Mouse (Mus musculus): ENCODE data around the gene Cdh12. TPM values are rescaled to one million over a fixed set of nuclear protein-coding genes. Genes with fewer than 3 reads are reported as not detected.
"Not testable (repeated sequence)": the region's sequence is repeated elsewhere in the genome, so short reads cannot be mapped to it uniquely, and the experiment has no call there.

The Cdh12 gene
- polyA plus RNA-seq, 1 experiment from 2014 or later = 0.05 TPM

- no peaks in the 10 kb centered on the region for H3K27me3 ChIP-seq (replicated peaks)
- 69% methylated on average over 3 of the region's 3 CpGs for WGBS
- H3K9ac ChIP-seq = no peak overlapping the region
- no peak overlapping the region for H3K27ac ChIP-seq (replicated peaks)
- no peak overlapping the region for H3K4me3 ChIP-seq
- no peak overlapping the region for H3K4me2 ChIP-seq
- H3K4me1 ChIP-seq = no peaks in the 10 kb centered on the region
- no peaks in the 10 kb centered on the region for H3K9me3 ChIP-seq
- no peak for ATAC-seq (ENCODE audit: extremely low read depth, insufficient number of reproducible peaks, low FRiP score, low TSS enrichment)
- no peaks in the 10 kb centered on the region for H3K36me3 ChIP-seq
These were observed 926.8 kb downstream of the Cdh12 start for GRCm38 (mm10) chr15:21375871-21376270.

- not testable (repeated sequence) for H3K4me1 ChIP-seq; H3K27ac ChIP-seq (replicated peaks); H3K9me3 ChIP-seq; H3K4me2 ChIP-seq; H3K27me3 ChIP-seq (replicated peaks); ATAC-seq (ENCODE audit: extremely low read depth, insufficient number of reproducible peaks, low FRiP score, low TSS enrichment); H3K4me3 ChIP-seq; H3K9ac ChIP-seq; H3K36me3 ChIP-seq
- 85% methylated on average over 14 of the region's 14 CpGs for WGBS
These were observed 942.4 kb downstream of the Cdh12 start for GRCm38 (mm10) chr15:21391442-21391841.

- no peaks in the 10 kb centered on the region for H3K9me3 ChIP-seq
- WGBS = 72% methylated on average over 3 of the region's 3 CpGs
These were observed 944.0 kb downstream of the Cdh12 start for GRCm38 (mm10) chr15:21393080-21393479.

GRCm38 (mm10) chr15:21405196-21405595 is 956.1 kb downstream of the Cdh12 start:
- H3K9ac ChIP-seq = no peak overlapping the region
- H3K4me3 ChIP-seq = no peak overlapping the region
- H3K36me3 ChIP-seq = no peaks in the 10 kb centered on the region
- no peaks in the 10 kb centered on the region for H3K27me3 ChIP-seq (replicated peaks)
- WGBS = 69% methylated on average over 6 of the region's 6 CpGs
- H3K4me1 ChIP-seq = no peaks in the 10 kb centered on the region
- H3K4me2 ChIP-seq = no peak overlapping the region
- no peak overlapping the region for H3K27ac ChIP-seq (replicated peaks)
- no peak for ATAC-seq (ENCODE audit: extremely low read depth, insufficient number of reproducible peaks, low FRiP score, low TSS enrichment)
- H3K9me3 ChIP-seq = no peaks in the 10 kb centered on the region

More at GRCm38 (mm10) chr15:21393080-21393479, 944.0 kb downstream of the Cdh12 start:
- H3K27ac ChIP-seq (replicated peaks) = no peak overlapping the region
- ATAC-seq (ENCODE audit: extremely low read depth, insufficient number of reproducible peaks, low FRiP score, low TSS enrichment) = no peak
- H3K4me1 ChIP-seq = no peaks in the 10 kb centered on the region
- no peak overlapping the region for H3K4me2 ChIP-seq
- no peak overlapping the region for H3K4me3 ChIP-seq
- no peaks in the 10 kb centered on the region for H3K27me3 ChIP-seq (replicated peaks)
- H3K36me3 ChIP-seq = no peaks in the 10 kb centered on the region
- H3K9ac ChIP-seq = no peak overlapping the region

- H3K9me3 ChIP-seq = no peaks in the 10 kb centered on the region
- H3K4me1 ChIP-seq = no peaks in the 10 kb centered on the region
- H3K9ac ChIP-seq = no peak overlapping the region
- no peak overlapping the region for H3K4me2 ChIP-seq
- 55% methylated on average over 2 of the region's 2 CpGs for WGBS
- H3K36me3 ChIP-seq = no peaks in the 10 kb centered on the region
- no peak overlapping the region for H3K4me3 ChIP-seq
- H3K27ac ChIP-seq (replicated peaks) = no peak overlapping the region
- no peaks in the 10 kb centered on the region for H3K27me3 ChIP-seq (replicated peaks)
- ATAC-seq (ENCODE audit: extremely low read depth, insufficient number of reproducible peaks, low FRiP score, low TSS enrichment) = no peak
These were observed 958.4 kb downstream of the Cdh12 start for GRCm38 (mm10) chr15:21407324-21408044.

GRCm38 (mm10) chr15:21437347-21437746 is 988.3 kb downstream of the Cdh12 start:
- ATAC-seq (ENCODE audit: extremely low read depth, insufficient number of reproducible peaks, low FRiP score, low TSS enrichment) = no peak
- H3K27me3 ChIP-seq (replicated peaks) = no peaks in the 10 kb centered on the region
- no peaks in the 10 kb centered on the region for H3K4me1 ChIP-seq
- no peak overlapping the region for H3K9ac ChIP-seq
- no peaks in the 10 kb centered on the region for H3K36me3 ChIP-seq
- H3K9me3 ChIP-seq = no peaks in the 10 kb centered on the region
- no peak overlapping the region for H3K27ac ChIP-seq (replicated peaks)
- no peak overlapping the region for H3K4me2 ChIP-seq
- 75% methylated on average over 4 of the region's 4 CpGs for WGBS
- no peak overlapping the region for H3K4me3 ChIP-seq

GRCm38 (mm10) chr15:21437924-21438323 is 988.9 kb downstream of the Cdh12 start:
- Histone ChIP-seq H3K9me3 (no peaks in the 10 kb centered on the region), H3K4me1 (no peaks in the 10 kb centered on the region), H3K9ac (no peak overlapping the region), H3K4me3 (no peak overlapping the region), H3K4me2 (no peak overlapping the region), H3K36me3 (no peaks in the 10 kb centered on the region), H3K27me3 (replicated peaks) (no peaks in the 10 kb centered on the region), H3K27ac (replicated peaks) (no peak overlapping the region)
- ATAC-seq (ENCODE audit: extremely low read depth, insufficient number of reproducible peaks, low FRiP score, low TSS enrichment) = no peak

- no peaks in the 10 kb centered on the region for H3K4me1 ChIP-seq
- no peaks in the 10 kb centered on the region for H3K27me3 ChIP-seq (replicated peaks)
- H3K9me3 ChIP-seq = no peaks in the 10 kb centered on the region
- no peaks in the 10 kb centered on the region for H3K36me3 ChIP-seq
- no peak overlapping the region for H3K9ac ChIP-seq
- ATAC-seq (ENCODE audit: extremely low read depth, insufficient number of reproducible peaks, low FRiP score, low TSS enrichment) = no peak
- H3K4me3 ChIP-seq = no peak overlapping the region
- WGBS = 50% methylated on average over 2 of the region's 2 CpGs
- H3K4me2 ChIP-seq = no peak overlapping the region
- H3K27ac ChIP-seq (replicated peaks) = no peak overlapping the region
These were observed 1009.0 kb downstream of the Cdh12 start for GRCm38 (mm10) chr15:21458098-21458497.

GRCm38 (mm10) chr15:21519355-21519869 is 1070.3 kb downstream of the Cdh12 start:
- Histone ChIP-seq H3K4me1 (no peaks in the 10 kb centered on the region), H3K9ac (no peak overlapping the region), H3K4me2 (no peak overlapping the region), H3K36me3 (no peaks in the 10 kb centered on the region), H3K9me3 (no peaks in the 10 kb centered on the region), H3K4me3 (no peak overlapping the region), H3K27me3 (replicated peaks) (no peaks in the 10 kb centered on the region), H3K27ac (replicated peaks) (no peak overlapping the region)
- ATAC-seq (ENCODE audit: extremely low read depth, insufficient number of reproducible peaks, low FRiP score, low TSS enrichment) = no peak

GRCm38 (mm10) chr15:21530804-21531203 is 1081.7 kb downstream of the Cdh12 start:
- H3K4me1 ChIP-seq = no peaks in the 10 kb centered on the region
- no peak overlapping the region for H3K4me2 ChIP-seq
- no peak overlapping the region for H3K27ac ChIP-seq (replicated peaks)
- H3K36me3 ChIP-seq = no peaks in the 10 kb centered on the region
- H3K27me3 ChIP-seq (replicated peaks) = no peaks in the 10 kb centered on the region
- no peaks in the 10 kb centered on the region for H3K9me3 ChIP-seq
- WGBS = 55% methylated on average over 4 of the region's 4 CpGs
- no peak overlapping the region for H3K9ac ChIP-seq
- ATAC-seq (ENCODE audit: extremely low read depth, insufficient number of reproducible peaks, low FRiP score, low TSS enrichment) = no peak
- no peak overlapping the region for H3K4me3 ChIP-seq

- no peaks in the 10 kb centered on the region for H3K4me1 ChIP-seq
- ATAC-seq (ENCODE audit: extremely low read depth, insufficient number of reproducible peaks, low FRiP score, low TSS enrichment) = no peak
- H3K9ac ChIP-seq = no peak overlapping the region
- H3K9me3 ChIP-seq = no peaks in the 10 kb centered on the region
- H3K27ac ChIP-seq (replicated peaks) = no peak overlapping the region
- WGBS = 42% methylated on average over 2 of the region's 2 CpGs
- H3K4me3 ChIP-seq = no peak overlapping the region
- no peak overlapping the region for H3K4me2 ChIP-seq
- H3K27me3 ChIP-seq (replicated peaks) = no peaks in the 10 kb centered on the region
- H3K36me3 ChIP-seq = no peaks in the 10 kb centered on the region
These were observed 1087.8 kb downstream of the Cdh12 start for GRCm38 (mm10) chr15:21536909-21537308.

- no peak overlapping the region for H3K4me3 ChIP-seq
- no peak overlapping the region for H3K9ac ChIP-seq
- 82% methylated on average over 2 of the region's 2 CpGs for WGBS
- no peak for ATAC-seq (ENCODE audit: extremely low read depth, insufficient number of reproducible peaks, low FRiP score, low TSS enrichment)
- H3K36me3 ChIP-seq = no peaks in the 10 kb centered on the region
- H3K27ac ChIP-seq (replicated peaks) = no peak overlapping the region
- H3K27me3 ChIP-seq (replicated peaks) = no peaks in the 10 kb centered on the region
- H3K9me3 ChIP-seq = no peaks in the 10 kb centered on the region
- H3K4me2 ChIP-seq = no peak overlapping the region
- no peaks in the 10 kb centered on the region for H3K4me1 ChIP-seq
These were observed 1095.7 kb downstream of the Cdh12 start for GRCm38 (mm10) chr15:21544786-21545185.

Measured in heart, embryonic 13.5 days (tissue).